Mouse (Mus musculus) gonadal fat pad, adult 2 months (tissue): ENCODE measurements around the gene Nceh1. TPM values are rescaled to one million over a fixed set of nuclear protein-coding genes. Genes with fewer than 3 reads are reported as not detected.
"Not testable (repeated sequence)": the region's sequence is repeated elsewhere in the genome, so short reads cannot be mapped to it uniquely, and the experiment has no call there.

Experiments
- DNase-seq: peaks from one replicate; pipeline ENCODE4 v3.0.0-alpha.2; 2012; ENCODE audit warnings: low read depth
- polyA plus RNA-seq: library from polyadenylated mRNA; depleted of rRNA; stranded (reverse); fragments of >200 nt; gene quantifications from 2 replicates; pipeline ENCODE4 v1.2.3, GENCODE M21; 2012

Nceh1 gene
- polyA plus RNA-seq, 1 experiment, result 8.8 TPM

- DNase-seq, result no peak
These were observed 100.4 kb downstream of the Nceh1 start for GRCm38 (mm10) chr3:27283071-27283713.

- DNase-seq, result no peak
These were observed 101.0 kb downstream of the Nceh1 start for GRCm38 (mm10) chr3:27283796-27284195.

GRCm38 (mm10) chr3:27284227-27284626, 101.5 kb downstream of the Nceh1 start:
- DNase-seq, result no peak

- DNase-seq, result no peak
These were observed 102.3 kb downstream of the Nceh1 start for GRCm38 (mm10) chr3:27285072-27285471.

- DNase-seq, result no peak
These were observed 105.5 kb downstream of the Nceh1 start for GRCm38 (mm10) chr3:27288301-27288700.

GRCm38 (mm10) chr3:27288909-27289308, 106.1 kb downstream of the Nceh1 start:
- DNase-seq, result no peak

- no peak for DNase-seq
These were observed 107.5 kb downstream of the Nceh1 start for GRCm38 (mm10) chr3:27290285-27290684.

GRCm38 (mm10) chr3:27290945-27291344, 108.2 kb downstream of the Nceh1 start:
- DNase-seq, result not testable (repeated sequence)

- DNase-seq, result not testable (repeated sequence)
These were observed 108.6 kb downstream of the Nceh1 start for GRCm38 (mm10) chr3:27291411-27291810.

GRCm38 (mm10) chr3:27293645-27294385, 111.0 kb downstream of the Nceh1 start:
- no peak for DNase-seq

GRCm38 (mm10) chr3:27300451-27300850, 117.7 kb downstream of the Nceh1 start:
- no peak for DNase-seq

- no peak for DNase-seq
These were observed 119.7 kb downstream of the Nceh1 start for GRCm38 (mm10) chr3:27302339-27303022.

GRCm38 (mm10) chr3:27306815-27307214, 124.0 kb downstream of the Nceh1 start:
- DNase-seq, result no peak

GRCm38 (mm10) chr3:27310973-27311372, 128.2 kb downstream of the Nceh1 start:
- DNase-seq, result no peak

GRCm38 (mm10) chr3:27311475-27311874, 128.7 kb downstream of the Nceh1 start:
- DNase-seq, result no peak

GRCm38 (mm10) chr3:27314506-27315164, 131.9 kb downstream of the Nceh1 start:
- no peak for DNase-seq

GRCm38 (mm10) chr3:27316559-27317287, 134.0 kb downstream of the Nceh1 start, which contains the start of gene Tnfsf10:
Tnfsf10 (plus strand) TSS chr3:27317028.
- no peak for DNase-seq

- DNase-seq, result no peak
These were observed 134.7 kb downstream of the Nceh1 start for GRCm38 (mm10) chr3:27317288-27318024.

GRCm38 (mm10) chr3:27319650-27320049, 136.9 kb downstream of the Nceh1 start:
- no peak for DNase-seq

- no peak for DNase-seq
These were observed 138.1 kb downstream of the Nceh1 start for GRCm38 (mm10) chr3:27320613-27321495.
